Mouse (Mus musculus) cortical plate, adult 2 months (tissue): ENCODE results near the gene Map2.

Source experiments
- CTCF ChIP-seq: fragments of 200-500 bp; IDR thresholded peaks from 2 replicates; pipeline ENCODE4 v1.5.1; 2011; ENCODE audit warnings: mild to moderate bottlenecking, control low read depth, low read length; ENCODE audit not compliant: insufficient read depth; ENCODE audit errors: extremely low read depth
- POLR2A ChIP-seq: fragments of 200-500 bp; IDR thresholded peaks from 2 replicates; pipeline ENCODE4 v1.6.1; 2011; ENCODE audit warnings: mild to moderate bottlenecking, low read length, control low read depth; ENCODE audit not compliant: insufficient read depth; ENCODE audit errors: extremely low read depth

DNA sequence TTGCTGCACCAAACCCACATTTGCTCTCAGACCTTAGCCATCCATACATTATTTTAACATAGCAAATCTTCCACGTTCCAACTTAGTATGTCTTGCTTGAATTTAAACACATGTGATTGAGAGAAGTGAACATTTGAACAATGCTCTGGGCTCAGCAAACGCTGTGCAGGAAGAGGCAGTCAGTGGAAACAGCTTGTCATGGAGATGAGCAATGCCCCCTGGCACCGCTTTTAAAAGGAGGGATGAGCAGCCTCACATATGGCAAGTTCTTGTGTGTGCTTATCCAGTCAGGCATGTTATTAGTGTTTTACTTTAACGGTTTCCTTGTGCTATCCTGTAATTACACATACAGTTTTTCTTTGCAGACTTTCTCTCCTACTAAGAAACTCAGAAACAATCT is 46.4 kb downstream of the Map2 start:
- TF ChIP-seq POLR2A (no peak), CTCF (no peak)
